Mouse (Mus musculus): ENCODE data around the gene Apbb1ip.

Apbb1ip gene

DNA sequence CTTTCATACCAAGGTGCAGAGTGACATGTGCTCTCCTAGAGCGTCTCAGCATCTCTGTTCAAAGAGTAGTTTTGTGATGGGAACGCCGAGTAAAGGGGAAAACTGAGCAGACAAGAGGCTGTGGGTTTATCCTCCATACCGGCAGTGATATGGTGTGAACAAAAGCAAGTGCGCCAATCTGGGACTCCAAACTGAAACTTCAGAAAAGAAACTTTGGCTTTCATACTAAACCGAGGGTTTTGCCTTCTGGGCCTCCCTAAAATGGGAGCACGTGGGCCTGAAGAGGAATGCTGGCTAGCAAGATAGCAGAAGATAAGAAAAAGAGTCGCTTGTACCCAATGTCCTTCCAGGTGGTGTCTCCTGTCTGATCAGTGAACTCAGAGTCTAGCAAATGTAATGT lies 1.3 kb downstream of the Apbb1ip start:
- in situ Hi-C loops (cut with MboI; ENCODE audit: low sequenced_read_pairs) = no loop called here

DNA sequence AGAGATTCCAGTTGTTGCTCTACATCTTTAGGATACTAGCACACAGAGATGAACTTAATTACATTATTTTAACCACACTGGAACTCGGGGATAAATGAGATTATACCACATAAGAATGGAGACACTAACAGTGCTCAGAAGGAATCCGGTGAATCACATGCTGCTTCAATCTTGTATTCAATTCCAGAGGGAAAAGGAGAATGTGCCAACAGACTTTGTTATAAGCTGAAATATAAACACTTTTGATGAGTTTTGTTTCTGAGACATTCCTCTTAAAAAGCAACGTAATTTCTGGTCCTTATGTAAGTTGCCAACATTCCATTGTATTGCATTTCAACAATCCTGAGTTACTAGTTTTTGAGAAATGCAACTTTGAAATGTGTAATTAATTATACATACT lies 1.8 kb downstream of the Apbb1ip start:
- in situ Hi-C loops (cut with MboI; ENCODE audit: low sequenced_read_pairs) = no loop called here

DNA sequence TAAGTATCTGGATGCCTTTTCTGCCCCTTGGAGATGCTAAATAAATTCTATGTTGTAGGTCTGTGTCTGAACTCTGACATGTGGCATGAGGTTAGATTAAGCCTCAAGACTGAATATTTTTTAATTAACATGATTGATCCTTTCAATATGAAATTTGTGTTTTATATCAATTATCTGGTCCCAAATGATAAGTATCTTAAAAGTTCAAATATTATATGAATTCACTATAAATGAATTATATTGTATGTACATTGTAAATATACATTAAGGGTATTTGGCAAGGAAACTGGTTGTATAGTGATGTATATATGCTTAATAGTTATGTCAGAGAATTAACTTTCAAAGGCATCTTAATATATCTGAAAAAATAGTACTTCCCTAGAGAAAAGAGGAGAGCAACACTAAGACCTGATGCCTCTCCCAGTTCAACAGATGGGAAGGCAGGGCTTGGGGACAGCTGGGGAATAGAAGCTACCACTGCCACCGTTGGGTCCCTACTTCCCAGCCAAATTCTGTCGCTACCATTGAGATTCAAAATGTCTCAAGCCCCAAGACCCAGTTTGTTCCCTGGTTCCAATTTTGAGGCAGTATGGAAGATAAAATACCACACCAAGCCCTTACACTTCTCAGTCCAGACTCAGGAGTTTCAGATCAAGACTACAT lies 2.8 kb downstream of the Apbb1ip start:
- in situ Hi-C loops (cut with MboI; ENCODE audit: low sequenced_read_pairs) = no loop called here

DNA sequence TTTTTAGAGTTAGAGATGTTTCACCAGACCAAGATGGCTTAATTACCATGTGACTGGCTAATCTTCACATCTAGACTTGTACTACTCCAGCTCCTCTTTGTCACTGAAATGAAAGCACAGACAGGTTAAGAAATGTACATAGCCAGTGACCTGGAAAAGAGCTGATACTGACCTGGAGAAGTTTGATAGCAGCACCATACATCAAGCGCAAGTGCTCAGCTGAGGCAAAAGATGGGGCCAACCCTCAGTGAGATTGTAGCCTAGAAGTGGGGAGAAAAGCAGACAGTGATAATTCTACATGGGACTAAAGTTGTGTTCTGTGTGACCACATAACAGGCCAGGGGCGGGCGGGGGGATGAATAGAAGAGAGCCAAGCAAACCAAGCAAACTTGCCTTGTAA lies 3.9 kb downstream of the Apbb1ip start:
- in situ Hi-C loops (cut with MboI; ENCODE audit: low sequenced_read_pairs) = no loop called here

DNA sequence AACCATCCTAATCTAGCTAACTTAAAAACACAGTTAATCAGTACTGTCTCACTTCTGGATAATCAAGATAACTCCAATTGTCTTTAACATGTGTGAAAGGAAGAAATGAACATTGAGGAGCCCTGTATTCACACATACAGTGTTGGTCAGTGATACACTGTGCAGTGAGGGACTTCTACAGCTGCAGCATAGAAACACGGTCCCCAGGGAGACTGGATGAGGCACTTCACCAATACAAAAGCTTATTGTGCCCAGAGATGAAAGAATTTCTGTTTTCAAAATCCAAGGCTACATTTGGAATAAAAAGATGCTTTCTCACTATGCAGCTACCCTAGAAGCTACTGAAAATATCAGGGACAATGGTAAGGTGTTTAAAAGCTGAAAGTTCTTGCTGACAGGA lies 7.0 kb downstream of the Apbb1ip start:
- in situ Hi-C loops (cut with MboI; ENCODE audit: low sequenced_read_pairs) = no loop called here

DNA sequence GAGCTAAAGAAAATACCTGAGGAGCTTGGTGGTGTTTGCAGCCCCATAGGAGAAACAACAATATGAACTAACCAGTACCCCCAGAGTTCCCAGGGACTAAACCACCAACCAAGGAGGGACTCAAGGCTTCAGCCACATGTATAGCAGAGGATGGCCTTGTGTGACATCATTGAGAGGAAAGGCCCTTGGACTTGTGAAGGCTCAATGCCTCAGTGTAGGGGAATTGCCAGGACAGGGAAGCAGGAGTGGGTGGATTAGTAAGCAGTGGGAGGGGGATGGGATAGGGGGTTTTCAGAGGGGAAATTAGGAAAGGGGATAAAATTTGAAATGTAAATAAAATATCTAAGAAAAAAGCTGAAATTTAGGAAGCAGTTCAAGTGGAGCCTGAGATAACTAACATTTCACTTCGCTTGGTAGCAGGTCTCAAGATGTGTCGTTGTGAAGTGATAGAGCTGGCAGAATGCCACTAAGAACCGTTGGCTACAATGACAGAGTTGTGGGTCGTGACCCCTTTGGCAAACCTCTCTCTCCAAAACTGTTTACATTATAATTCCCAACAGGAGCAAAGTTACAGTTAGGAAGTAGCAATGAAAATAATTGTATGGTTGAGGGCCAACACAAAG lies 7.6 kb downstream of the Apbb1ip start:
- in situ Hi-C loops (cut with MboI; ENCODE audit: low sequenced_read_pairs) = no loop called here

DNA sequence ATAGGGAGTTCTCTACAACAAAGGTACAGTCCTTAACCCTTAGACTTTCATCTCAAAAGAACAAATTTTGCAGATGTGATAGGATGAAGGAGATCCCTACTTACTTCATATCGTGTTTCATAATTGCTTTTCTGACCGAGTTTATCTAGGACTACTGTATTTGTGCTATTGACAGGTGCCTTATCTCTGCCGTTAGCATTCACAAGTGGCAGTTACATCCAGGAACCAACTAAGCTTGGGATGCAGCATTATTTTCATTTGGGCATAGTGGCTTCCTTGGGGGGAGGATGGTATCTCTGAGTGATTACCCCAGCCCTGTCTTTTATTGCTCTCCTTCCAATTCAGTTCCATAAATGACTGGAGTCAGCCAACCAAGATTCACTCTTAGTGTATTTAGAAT lies 8.2 kb downstream of the Apbb1ip start:
- in situ Hi-C loops (cut with MboI; ENCODE audit: low sequenced_read_pairs) = no loop called here

DNA sequence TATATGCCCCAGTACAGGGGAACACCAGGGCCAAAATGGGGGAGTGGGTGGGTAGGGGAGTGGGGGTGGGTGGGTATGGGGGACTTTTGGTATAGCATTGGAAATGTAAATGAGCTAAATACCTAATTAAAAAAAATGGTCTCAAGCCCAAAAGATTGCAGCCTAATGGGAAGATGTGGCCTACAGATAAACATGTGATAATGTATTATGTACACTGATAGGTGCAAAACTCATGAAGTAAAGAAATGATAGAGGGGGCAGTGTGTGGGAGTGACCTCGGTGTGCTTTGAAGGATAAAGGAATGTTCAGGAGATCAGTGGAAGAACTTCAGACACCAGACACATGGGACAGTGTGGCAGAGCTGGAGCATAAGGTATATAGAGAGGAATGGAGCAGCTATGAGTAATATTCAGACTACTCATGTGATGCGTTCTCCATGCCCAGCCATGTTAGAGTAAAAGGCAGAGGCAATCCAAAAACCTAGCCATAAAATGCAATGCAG lies 9.3 kb downstream of the Apbb1ip start:
- in situ Hi-C loops (cut with MboI; ENCODE audit: low sequenced_read_pairs) = no loop called here

DNA sequence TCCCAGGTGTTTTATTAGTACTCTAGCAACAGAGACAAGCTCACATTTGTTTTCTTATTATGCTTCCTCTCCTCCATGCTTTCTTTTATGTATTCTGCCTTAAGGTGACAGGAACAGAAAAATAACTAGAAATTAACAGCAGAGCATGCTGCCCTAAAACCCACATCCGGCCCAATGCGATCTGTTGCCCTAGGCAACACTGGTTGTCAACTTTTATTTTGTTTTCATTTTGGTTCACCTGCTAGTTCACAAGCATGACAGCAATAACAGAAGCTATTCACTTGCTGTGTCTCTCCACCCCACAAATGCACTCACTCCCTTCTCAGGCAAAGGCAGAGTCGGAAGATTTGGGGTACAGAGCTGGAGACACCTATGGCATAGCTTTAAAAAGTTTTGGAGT lies 10.3 kb downstream of the Apbb1ip start:
- in situ Hi-C loops (cut with MboI; ENCODE audit: low sequenced_read_pairs) = no loop called here

DNA sequence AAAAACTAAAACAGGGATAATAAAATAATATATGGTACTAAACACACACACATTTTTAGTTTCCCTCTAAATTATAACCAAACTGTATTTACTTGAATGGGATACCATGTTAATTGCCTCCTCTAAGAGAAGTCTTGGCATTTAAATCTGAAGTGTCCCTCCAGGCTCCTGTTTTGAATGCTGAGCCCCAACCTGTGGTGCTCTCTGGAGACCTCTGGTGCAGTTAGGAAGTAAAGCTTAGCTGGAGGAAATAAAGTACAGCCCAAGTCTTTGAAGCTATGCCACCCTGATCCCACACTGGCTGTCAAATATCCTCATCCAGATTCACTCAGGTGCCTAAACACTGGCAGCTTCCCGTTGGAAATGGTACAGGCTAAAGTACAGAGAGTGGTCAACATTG lies 10.9 kb downstream of the Apbb1ip start:
- in situ Hi-C loops (cut with MboI; ENCODE audit: low sequenced_read_pairs) = no loop called here

DNA sequence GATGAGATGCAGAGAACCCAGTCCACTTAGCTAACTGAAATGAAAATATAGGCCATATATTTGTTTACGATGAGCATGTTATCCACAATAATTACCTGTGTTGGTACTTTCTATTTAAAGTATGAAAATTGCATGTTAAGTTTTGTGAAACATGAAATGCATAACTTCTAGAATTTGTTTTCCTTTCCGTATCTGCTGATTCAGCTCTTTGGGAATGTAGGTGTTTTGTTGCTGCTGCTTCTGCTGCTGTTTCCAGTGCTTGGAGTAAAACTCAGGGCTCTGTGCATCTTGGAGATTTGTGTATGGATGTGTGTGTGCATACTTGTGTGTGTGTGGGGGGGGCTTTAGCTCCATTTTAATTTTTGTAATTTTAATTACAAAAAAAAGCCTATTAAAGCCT lies 14.8 kb downstream of the Apbb1ip start:
- in situ Hi-C loops (cut with MboI; ENCODE audit: low sequenced_read_pairs) = no loop called here

DNA sequence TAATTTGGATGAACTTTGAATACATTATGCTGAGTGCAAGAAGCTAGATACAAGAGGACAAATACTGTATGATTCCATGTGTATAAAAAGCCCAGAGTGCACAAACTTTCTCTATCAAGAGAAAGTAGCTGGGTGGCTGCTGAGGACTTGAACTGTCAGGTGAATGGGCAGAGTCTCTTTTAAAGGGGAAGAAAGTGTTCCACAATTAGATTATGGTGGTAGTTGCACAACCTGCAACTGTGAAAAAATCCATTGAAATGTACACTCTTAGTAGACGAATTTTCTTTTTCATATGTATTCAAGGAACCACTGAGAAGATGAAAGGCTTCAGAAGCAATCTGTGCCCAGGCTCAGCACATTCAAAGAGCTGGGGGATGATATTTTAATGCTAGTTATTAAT lies 15.7 kb downstream of the Apbb1ip start:
- in situ Hi-C loops (cut with MboI; ENCODE audit: low sequenced_read_pairs) = no loop called here

DNA sequence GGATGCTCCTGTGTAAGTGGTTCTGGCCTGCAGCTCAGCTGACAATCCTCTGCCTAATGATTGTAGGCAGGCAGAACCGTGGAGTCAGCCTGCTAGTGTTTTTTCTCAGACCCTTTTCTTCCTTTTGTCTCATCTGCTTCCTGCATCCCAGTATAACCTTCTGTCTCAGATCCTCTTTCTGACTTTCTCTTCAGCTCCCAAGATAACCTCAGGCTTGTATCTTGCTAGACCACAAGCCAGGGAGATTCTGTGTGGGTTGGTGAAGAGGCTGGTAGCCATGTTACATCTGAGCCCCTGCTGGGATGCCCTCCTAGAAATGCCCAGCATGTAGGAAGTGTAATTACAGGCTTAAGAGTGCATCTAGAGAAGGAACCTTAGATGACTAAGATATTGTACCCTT lies 16.5 kb downstream of the Apbb1ip start:
- in situ Hi-C loops (cut with MboI; ENCODE audit: low sequenced_read_pairs) = no loop called here

DNA sequence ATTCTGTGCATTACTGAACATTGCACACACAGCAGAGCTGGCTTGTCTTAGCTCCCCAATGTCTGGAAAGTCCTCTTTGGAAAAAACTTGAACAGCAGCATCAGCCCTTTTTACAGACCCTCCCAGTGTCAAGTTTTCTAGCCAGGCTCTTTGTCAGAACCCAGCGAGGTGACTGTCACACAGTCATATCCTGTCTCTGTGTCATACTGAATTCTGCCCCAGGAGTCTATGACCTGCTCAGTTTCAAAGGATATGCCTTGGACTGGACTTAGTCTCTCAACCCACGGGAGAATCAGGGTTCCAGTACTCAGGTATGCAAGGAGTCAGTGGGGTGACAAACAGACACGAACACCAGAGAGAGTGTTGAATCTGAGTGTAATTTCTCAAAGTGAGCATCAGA lies 21.2 kb downstream of the Apbb1ip start:
- in situ Hi-C loops (cut with MboI; ENCODE audit: low sequenced_read_pairs) = no loop called here

DNA sequence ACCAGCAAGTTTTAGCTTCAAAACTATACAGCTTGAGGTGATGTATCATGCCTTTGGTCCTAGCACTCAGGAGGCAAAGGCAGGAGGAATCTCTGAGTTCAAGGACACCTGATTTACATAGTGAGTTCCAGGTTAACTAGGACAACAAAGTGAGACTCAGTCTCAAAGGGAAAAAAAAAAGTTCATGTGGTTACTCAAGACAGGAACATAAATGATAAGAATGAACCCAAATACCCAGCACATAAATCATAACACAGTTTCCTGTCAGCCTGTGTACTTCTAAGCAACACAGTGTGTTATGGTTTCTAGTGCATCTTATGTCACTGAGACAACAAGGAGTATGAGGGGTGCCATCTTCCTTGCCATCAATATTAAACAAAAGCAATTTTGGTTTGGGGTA lies 22.6 kb downstream of the Apbb1ip start:
- in situ Hi-C loops (cut with MboI; ENCODE audit: low sequenced_read_pairs) = no loop called here

DNA sequence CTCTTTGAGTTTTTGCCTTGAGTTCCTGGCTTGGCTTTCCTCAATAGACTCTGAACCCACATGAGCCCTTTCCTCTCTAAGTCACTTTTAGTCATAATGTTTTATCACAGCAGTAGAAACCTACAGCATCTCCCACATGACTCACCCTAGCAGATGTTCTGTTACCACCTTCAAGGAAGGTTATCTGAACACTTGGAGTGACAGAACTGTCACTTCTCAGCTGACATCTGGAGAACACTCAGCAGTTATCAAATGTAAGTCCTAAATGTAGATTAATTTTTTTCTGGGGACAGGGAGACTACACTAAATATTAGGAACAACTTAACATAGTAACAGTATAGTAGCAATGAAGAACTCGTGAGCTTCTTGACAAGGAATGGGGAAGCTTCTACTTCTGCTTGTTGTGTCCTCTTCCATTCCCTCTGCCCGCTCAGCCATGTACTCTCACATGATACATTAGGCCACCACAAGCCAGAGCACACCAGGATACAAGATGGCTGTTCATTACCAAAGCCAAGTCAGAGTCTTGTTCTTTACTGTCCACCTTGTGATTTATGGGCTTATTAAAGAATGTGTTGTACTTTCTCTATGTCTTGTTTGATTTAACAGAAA lies 25.6 kb downstream of the Apbb1ip start:
- in situ Hi-C loops (cut with MboI; ENCODE audit: low sequenced_read_pairs) = no loop called here

DNA sequence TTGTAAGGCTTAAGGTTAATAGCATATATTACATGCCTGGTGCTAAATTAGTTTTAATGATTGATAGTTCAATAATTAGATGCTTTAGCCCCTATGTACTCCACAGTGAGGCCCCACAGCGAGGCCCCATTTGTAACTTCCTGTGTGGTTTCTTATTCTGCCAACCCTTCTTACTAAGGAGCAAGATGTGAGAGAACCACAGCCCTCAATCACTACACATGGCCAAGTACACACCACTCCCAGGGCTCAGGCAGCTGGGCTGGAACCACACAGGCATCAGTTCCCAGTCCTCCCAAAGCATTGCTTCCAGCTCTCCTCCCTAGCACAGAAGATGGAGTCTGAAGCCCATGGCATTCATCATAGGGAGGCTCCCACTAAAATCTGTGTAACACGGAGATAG lies 31.7 kb downstream of the Apbb1ip start:
- in situ Hi-C loops (cut with MboI; ENCODE audit: low sequenced_read_pairs) = no loop called here

DNA sequence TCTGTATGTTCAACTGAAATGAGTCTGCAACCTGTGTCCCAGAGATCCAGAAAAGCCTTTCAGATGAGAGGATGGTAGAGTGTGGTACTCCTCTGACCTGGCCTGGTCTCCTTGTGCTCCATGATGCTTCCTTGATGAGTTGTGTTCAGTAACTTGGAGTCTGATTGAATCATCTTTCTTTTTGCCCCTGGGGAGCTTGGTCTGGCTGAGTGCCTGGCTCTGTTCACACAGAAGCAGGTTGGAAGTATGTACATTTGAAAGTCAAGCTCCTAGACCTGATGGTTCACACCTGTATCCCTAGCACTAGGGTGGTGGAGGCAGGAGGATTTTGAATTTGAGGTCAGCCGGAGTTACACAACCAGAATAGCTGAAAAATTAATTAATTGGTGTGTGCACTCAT lies 32.7 kb downstream of the Apbb1ip start:
- in situ Hi-C loops (cut with MboI; ENCODE audit: low sequenced_read_pairs) = no loop called here

DNA sequence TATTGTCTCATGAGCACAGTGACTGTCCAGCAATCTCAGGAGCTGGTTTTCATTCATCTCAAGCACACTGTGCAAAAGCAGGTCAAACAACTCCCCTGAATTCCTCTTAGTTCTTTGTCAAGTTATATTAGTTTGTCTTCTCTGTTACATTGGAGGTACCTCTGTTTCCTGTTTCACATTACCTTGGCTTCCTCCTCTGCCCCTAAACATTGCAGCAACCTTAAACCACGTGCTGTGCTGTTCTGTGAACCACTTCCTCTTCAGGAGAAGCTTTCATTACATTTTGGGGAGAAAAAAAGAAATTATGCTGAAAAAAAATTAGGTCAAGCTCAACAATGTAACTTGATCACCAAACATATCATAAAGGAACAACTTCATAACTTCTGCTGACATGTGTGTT lies 33.4 kb downstream of the Apbb1ip start:
- in situ Hi-C loops (cut with MboI; ENCODE audit: low sequenced_read_pairs) = no loop called here

DNA sequence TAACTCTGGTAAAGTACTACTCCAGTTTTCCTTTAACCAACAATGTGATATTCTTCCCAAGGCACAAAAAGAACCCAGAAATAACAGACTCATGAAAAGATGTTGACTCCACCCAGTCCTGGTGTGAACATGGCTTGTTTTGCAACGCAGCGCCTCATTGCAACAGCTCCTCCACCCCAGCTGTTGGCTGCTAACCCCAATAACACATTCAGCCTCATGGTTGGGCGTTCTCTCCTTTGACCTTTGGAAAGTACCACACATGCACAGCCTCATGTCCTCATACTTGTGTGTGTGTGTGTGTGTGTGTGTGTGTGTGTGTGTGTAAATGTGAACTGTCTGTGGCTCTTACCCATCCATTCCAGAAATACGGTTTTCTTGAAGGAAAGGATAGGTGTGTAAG lies 37.0 kb downstream of the Apbb1ip start:
- in situ Hi-C loops (cut with MboI; ENCODE audit: low sequenced_read_pairs) = no loop called here

DNA sequence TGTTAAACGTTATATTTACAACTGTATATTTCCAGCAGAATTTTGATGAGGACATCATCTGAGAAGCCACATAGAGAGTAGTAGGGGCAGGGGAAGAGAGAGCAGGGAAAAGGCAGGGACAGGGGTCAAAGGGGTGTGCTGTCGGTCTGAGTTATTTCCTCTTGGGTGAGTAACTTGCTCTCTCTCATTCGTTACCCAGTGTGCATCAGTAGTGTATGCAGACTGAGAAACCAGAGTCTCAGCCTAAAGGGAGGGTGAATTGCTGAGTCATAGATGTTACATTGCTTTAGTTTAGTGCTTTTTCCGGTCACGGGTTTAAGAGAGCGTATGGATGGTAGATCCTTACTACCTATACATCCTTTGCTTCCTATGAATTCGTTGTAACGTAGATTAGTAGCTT lies 37.6 kb downstream of the Apbb1ip start:
- in situ Hi-C loops (cut with MboI; ENCODE audit: low sequenced_read_pairs) = no loop called here

DNA sequence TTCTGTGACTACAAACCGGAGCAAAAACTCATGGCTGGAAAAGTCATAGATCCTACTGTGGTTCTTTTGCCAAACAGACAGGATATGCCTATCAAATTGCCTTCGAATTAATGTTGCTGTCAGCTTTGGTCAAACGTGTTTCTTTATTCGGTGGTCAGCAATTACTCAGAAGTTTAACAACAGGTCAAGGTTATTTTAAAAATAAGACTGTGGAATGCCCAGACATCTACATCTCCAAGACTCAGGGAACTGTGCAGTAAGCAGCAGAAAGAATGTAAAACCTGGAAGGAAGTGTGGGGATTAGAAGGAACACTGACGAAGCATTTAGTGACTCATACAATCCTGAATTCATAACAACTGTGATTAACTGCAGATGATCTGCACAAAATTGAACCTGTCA lies 40.0 kb downstream of the Apbb1ip start:
- in situ Hi-C loops (cut with MboI; ENCODE audit: low sequenced_read_pairs) = no loop called here

DNA sequence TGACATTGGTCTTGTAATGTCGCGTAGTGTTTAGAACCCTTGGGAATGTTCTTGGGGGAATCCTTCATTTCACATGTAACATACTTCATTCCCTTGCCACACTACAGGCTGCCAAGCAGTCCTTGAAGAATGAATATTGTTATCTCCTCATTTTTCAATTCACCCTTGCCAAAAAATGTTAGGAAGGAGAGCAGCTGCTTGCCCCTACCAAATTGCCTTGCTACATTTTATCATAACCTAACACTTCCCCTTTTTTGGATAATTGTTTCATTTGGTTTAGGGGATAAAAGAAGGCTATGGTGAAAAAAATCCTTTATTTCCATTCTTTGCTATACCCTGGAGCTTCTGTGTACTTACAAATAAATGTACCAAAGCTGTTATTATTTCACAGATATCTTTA lies 41.8 kb downstream of the Apbb1ip start:
- in situ Hi-C loops (cut with MboI; ENCODE audit: low sequenced_read_pairs) = no loop called here
